Comparison of ENCODE assay signal across 8 mouse cellular contexts in the genomic region with DNA sequence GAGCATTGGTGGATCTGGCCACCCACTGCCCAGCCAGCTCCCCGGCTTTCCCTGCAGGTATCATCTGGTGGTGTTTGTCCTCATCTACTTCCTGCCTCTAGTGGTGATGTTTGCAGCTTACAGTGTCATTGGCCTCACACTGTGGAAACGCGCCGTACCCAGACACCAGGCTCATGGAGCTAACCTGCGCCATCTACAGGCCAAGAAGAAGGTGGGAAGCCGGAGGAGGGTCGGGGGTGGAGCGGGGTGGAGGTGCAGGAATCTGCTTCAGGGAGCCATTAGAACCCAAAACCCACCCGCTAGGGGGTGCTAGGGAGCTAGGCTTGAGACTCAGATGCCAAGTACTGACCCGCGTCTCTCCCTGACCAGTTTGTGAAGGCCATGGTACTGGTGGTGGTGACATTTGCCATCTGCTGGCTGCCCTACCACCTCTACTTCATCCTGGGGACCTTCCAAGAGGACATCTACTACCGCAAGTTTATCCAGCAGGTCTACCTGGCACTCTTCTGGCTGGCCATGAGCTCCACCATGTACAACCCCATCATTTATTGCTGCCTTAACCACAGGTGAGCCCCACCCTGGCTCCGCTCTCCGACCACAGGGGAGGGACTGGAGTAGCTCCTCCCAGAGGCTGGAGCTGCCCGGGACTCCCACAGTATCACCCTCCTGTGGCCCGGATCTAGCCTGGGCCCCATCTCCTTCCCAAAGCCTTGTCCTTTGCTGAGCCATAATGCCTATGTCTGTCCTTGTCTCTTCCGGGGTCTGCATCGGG. TPM values are rescaled to one million over a fixed set of nuclear protein-coding genes. Genes with fewer than 3 reads are reported as not detected.
DNase-seq lines count a peak whose midpoint lies in the region; ATAC-seq lines count a peak whose summit lies in the region.

No protein-coding gene starts in this region.

- H3K27ac ChIP-seq in intestine, embryonic 15.5 days = no peak overlapping the region
- no peak overlapping the region for H3K27ac ChIP-seq in limb, embryonic 11.5 days (replicated peaks; ENCODE audit: low read depth, low read length)
- H3K27ac ChIP-seq in midbrain, embryonic 13.5 days = no peak overlapping the region

- H3K9me3 ChIP-seq in intestine, embryonic 15.5 days = no peaks in the 10 kb centered on the region
- H3K9me3 ChIP-seq in limb, embryonic 11.5 days (ENCODE audit: control insufficient read depth, low read length) = no peaks in the 10 kb centered on the region
- no peaks in the 10 kb centered on the region for H3K9me3 ChIP-seq in midbrain, embryonic 13.5 days

- peak; percentile 78 for ATAC-seq in intestine, embryonic 15.5 days
- peak; percentile 71 for ATAC-seq in limb, embryonic 11.5 days (ENCODE audit: insufficient number of reproducible peaks, low FRiP score, low TSS enrichment, low read depth)
- peak; percentile 79 for ATAC-seq in midbrain, embryonic 13.5 days

- 16% methylated on average over 18 of the region's 18 CpGs for WGBS in intestine, embryonic 15.5 days
- WGBS in limb, embryonic 11.5 days = 14% methylated on average over 18 of the region's 18 CpGs
- 17% methylated on average over 18 of the region's 18 CpGs for WGBS in midbrain, embryonic 13.5 days

- H3K4me1 ChIP-seq in intestine, embryonic 15.5 days (replicated peaks) = 0 out of 2 replicates have a peak, but pooled peaks cover 4% of the 10 kb centered on the region
- H3K4me1 ChIP-seq in limb, embryonic 11.5 days (ENCODE audit: control insufficient read depth, insufficient read depth, low read length) = no peaks in the 10 kb centered on the region
- H3K4me1 ChIP-seq in midbrain, embryonic 13.5 days (replicated peaks) = no peaks in the 10 kb centered on the region

- H3K4me2 ChIP-seq in intestine, embryonic 15.5 days (replicated peaks) = no peak overlapping the region
- 0 out of 2 replicates have a peak overlapping the region, but pooled peaks have one; percentile 1 for H3K4me2 ChIP-seq in limb, embryonic 11.5 days (ENCODE audit: low read depth, severe bottlenecking)
- no peak overlapping the region for H3K4me2 ChIP-seq in midbrain, embryonic 13.5 days (replicated peaks)

- no peaks in the 10 kb centered on the region for H3K27me3 ChIP-seq in intestine, embryonic 15.5 days (replicated peaks)
- no peaks in the 10 kb centered on the region for H3K27me3 ChIP-seq in limb, embryonic 11.5 days (ENCODE audit: control insufficient read depth, insufficient read depth, low read length)
- no peaks in the 10 kb centered on the region for H3K27me3 ChIP-seq in midbrain, embryonic 13.5 days

- DNase-seq in right cerebral cortex, adult 18-20 months = peak; percentile 53
- no peak for DNase-seq in right cerebral cortex, postnatal 25 days
- DNase-seq in cerebellum, postnatal 10 days = peak; percentile 85 to 89
- peak; percentile 34 to 47 for DNase-seq in frontal cortex, postnatal 14 days (ENCODE audit: low spot score in 2 of 2)
- DNase-seq in limb, embryonic 11.5 days (ENCODE audit: low spot score) = peak; percentile 92
- peak; percentile 24 to 40 for DNase-seq in spleen, postnatal 14 days (ENCODE audit: low spot score in 2 of 2)

- no peak overlapping the region for H3K4me3 ChIP-seq in intestine, embryonic 15.5 days (replicated peaks)
- H3K4me3 ChIP-seq in limb, embryonic 11.5 days (ENCODE audit: low read depth, low read length) = no peak overlapping the region
- H3K4me3 ChIP-seq in midbrain, embryonic 13.5 days (replicated peaks) = no peak overlapping the region

- no peak overlapping the region for H3K9ac ChIP-seq in intestine, embryonic 15.5 days
- no peak overlapping the region for H3K9ac ChIP-seq in limb, embryonic 11.5 days (ENCODE audit: low read length)
- no peak overlapping the region for H3K9ac ChIP-seq in midbrain, embryonic 13.5 days (replicated peaks)

- H3K36me3 ChIP-seq in intestine, embryonic 15.5 days = no peaks in the 10 kb centered on the region
- no peaks in the 10 kb centered on the region for H3K36me3 ChIP-seq in limb, embryonic 11.5 days (ENCODE audit: control insufficient read depth, insufficient read depth, low read length)
- no peaks in the 10 kb centered on the region for H3K36me3 ChIP-seq in midbrain, embryonic 13.5 days

RNA-seq across cellular contexts. Expression of a gene that starts 9.1 kb away (rescaled TPM):
- polyA plus RNA-seq in intestine, embryonic 15.5 days (2015; fragmentation: Nextera tagmentation; extraction: Ambion mirVana) = 0.44 and 0.72 TPM in 2 replicates
- not detected in 2 replicates for polyA plus RNA-seq in limb, embryonic 11.5 days (2014; fragmentation: Nextera tagmentation; extraction: Ambion mirVana)
- not detected in 2 replicates for polyA plus RNA-seq in midbrain, embryonic 13.5 days (2015; fragmentation: Nextera tagmentation; extraction: Ambion mirVana)

RNA-seq across cellular contexts. Expression of a gene that starts 30.2 kb away (rescaled TPM):
- polyA plus RNA-seq in intestine, embryonic 15.5 days (2015; fragmentation: Nextera tagmentation; extraction: Ambion mirVana) = 57.0 and 66.9 TPM in 2 replicates
- polyA plus RNA-seq in limb, embryonic 11.5 days (2014; fragmentation: Nextera tagmentation; extraction: Ambion mirVana) = 8.8 and 10.4 TPM in 2 replicates
- 15.0 and 18.7 TPM in 2 replicates for polyA plus RNA-seq in midbrain, embryonic 13.5 days (2015; fragmentation: Nextera tagmentation; extraction: Ambion mirVana)
